Mouse (Mus musculus) testis, adult 2 months (tissue): ENCODE data around the gene Senp1.

Experiments used
- CTCF ChIP-seq: fragments of 200-500 bp; IDR thresholded peaks from 2 replicates; pipeline ENCODE4 v1.5.1; 2012; ENCODE audit warnings: low read depth, mild to moderate bottlenecking, inconsistent platforms, low read length, moderate library complexity; ENCODE audit not compliant: control insufficient read depth, insufficient read depth, insufficient replicate concordance
- POLR2A ChIP-seq: fragments of 200-500 bp; IDR thresholded peaks from 2 replicates; pipeline ENCODE4 v1.6.1; 2012; ENCODE audit warnings: low read depth, mild to moderate bottlenecking, inconsistent platforms, low read length, moderate library complexity; ENCODE audit not compliant: control insufficient read depth

DNA sequence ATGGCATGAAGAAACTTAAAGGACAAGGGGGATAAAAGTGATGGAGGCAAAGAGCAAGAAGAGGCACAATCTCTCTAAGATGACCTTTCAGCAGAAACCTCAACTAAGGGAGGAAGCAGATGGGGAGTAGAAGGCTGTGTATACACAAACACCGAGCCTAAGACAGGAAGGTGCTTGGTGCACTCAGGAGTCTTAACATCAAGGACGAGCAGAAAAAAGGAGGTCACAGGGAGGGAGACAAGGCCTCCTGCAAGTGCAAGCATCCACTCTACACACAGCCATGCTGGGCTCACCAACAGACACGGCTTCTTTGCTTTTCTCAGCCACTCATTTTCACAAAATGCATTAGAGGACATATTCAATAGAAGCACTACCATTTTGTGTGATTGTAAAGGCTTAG lies 26.1 kb downstream of the Senp1 start:
- no peak for TF ChIP-seq POLR2A
- no peak for TF ChIP-seq CTCF
